Comparison of ENCODE assay signal across 10 mouse cellular contexts in the genomic region with DNA sequence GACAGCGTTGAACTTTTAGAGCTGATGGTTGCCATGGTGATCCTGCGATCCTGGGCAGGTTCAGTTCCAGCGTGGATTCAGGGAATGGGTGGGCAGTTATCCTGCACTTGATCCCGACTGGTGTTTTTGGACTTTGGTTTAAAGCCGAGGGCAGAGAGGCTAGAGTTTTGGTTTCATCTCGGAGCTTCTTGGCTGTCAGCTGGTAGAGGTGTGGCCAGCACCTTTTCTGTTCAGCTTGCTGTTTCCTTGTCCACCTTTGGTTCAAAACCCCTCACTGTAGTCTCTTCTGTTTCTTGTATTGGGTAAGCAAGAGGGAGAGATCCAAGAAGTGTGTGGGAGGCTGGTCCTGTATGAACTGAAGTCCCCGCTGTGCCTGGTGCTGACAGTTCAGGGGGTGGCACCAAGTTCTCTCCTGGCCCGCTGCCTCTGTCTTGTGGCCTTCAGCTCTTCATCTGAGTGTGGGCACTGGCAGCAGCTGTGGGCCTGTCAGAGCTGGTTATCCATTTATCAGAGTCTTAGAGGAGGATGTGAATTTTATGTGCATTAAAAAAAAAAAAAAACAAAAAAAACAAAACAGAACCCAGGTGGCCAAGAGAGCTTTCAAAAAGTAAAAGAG.
DNase-seq lines count a peak whose midpoint lies in the region; ATAC-seq lines count a peak whose summit lies in the region.
"Had no signal": no experiment of that assay in that cellular context is flagged by ENCODE, and none has a peak within 500 bp of the region (broad histone marks: within the 10 kb centered on the region; RNA-seq: fewer than 3 reads in every experiment).

No protein-coding gene starts in this region.

- no peak overlapping the region for H3K27ac ChIP-seq in embryonic facial prominence, embryonic 15.5 days (replicated peaks)

- H3K4me1 ChIP-seq in embryonic facial prominence, embryonic 15.5 days, result peaks cover 64% of the 10 kb centered on the region

- no peaks in the 10 kb centered on the region for H3K36me3 ChIP-seq in embryonic facial prominence, embryonic 15.5 days

- H3K27me3 ChIP-seq in embryonic facial prominence, embryonic 15.5 days, result no peaks in the 10 kb centered on the region

- no peak overlapping the region; the same call in 1 of the 2 replicates for H3K4me2 ChIP-seq in embryonic facial prominence, embryonic 15.5 days (replicated peaks)
- H3K4me2 ChIP-seq: lung, embryonic 14.5 days had no signal

- peak; percentile 28 for DNase-seq in layer of hippocampus, adult 11-12 months (ENCODE audit: low spot score)
- DNase-seq in layer of hippocampus, postnatal 25 days (ENCODE audit: extremely low spot score in 1 of 2, low spot score in 1 of 2), result no peak
- DNase-seq in adrenal gland, adult 2 months, result peak; percentile 78
- peak; percentile 76 for DNase-seq in kidney, postnatal 14 days
- no peak for DNase-seq in lung, postnatal 10 days
- no peak for DNase-seq in right cerebral cortex, postnatal 25 days
- DNase-seq: cerebellum, adult 9-10 months; lung, embryonic 14.5 days had no signal

- H3K9ac ChIP-seq in embryonic facial prominence, embryonic 15.5 days, result no peak overlapping the region
- H3K9ac ChIP-seq: lung, embryonic 14.5 days had no signal

- 0 out of 2 replicates have a peak, but pooled peaks have one; percentile 36 for ATAC-seq in embryonic facial prominence, embryonic 15.5 days (ENCODE audit: insufficient number of reproducible peaks, low FRiP score, low TSS enrichment, low read depth)
- no peak for ATAC-seq in inflammation-experienced regulatory T-cells, adult 6 months

- H3K9me3 ChIP-seq in embryonic facial prominence, embryonic 15.5 days (replicated peaks), result no peaks in the 10 kb centered on the region

- WGBS in embryonic facial prominence, embryonic 15.5 days, result 29% methylated on average over 8 of the region's 8 CpGs

- H3K4me3 ChIP-seq in embryonic facial prominence, embryonic 15.5 days (replicated peaks), result no peak overlapping the region

Comparison
In these comparisons a context has a peak if more than half of its experiments do, and no peak if none do; other contexts are left out.
1. DNase-seq: peak in layer of hippocampus, adult 11-12 months (single experiment), adrenal gland, adult 2 months (single experiment) and kidney, postnatal 14 days (single experiment); none in layer of hippocampus, postnatal 25 days (0 of 2), lung, postnatal 10 days (single experiment) and right cerebral cortex, postnatal 25 days (single experiment).